Mouse (Mus musculus): ENCODE data around the gene Krt24.

DNA sequence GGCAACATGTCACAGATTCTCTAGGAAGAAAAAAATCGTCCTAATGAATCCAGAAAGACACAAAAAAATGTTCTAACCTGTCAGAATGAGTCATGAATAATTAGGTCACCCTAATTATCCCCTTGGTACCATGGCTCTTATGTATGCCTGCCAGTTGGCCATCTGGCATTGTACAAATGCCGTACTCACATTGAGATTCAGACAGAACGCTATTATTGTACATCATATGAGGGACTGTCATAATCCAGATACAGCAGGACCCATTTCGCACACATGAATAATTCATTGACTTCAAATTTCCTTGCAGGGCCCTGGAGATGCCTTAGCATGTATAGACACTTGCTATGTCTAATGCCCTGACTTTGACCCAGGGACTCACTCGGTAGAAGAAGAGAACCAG, 1.1 kb downstream of the Krt24 start:
- no peak for TF ChIP-seq CTCF (IDR thresholded peaks at IDR 0.05; ENCODE audit: extremely low read depth, insufficient read length, insufficient replicate concordance, low read depth, low read length)
- TF ChIP-seq POLR2A (IDR thresholded peaks at IDR 0.05; ENCODE audit: low read depth, low read length) = no peak
